Mouse (Mus musculus): ENCODE data around the gene Gm5039.
"Not testable (repeated sequence)": the region's sequence is repeated elsewhere in the genome, so short reads cannot be mapped to it uniquely, and the experiment has no call there.

- TF ChIP-seq CTCF (IDR thresholded peaks at IDR 0.05); POLR2A (IDR thresholded peaks at IDR 0.05; ENCODE audit: insufficient read depth, low read depth, low read length); EP300 (IDR thresholded peaks at IDR 0.05; ENCODE audit: insufficient read depth, low read depth, low read length): not testable (repeated sequence)
These were observed at the start of gene Gm5039 for GRCm38 (mm10) chr12:88323926-88324325.

Measured in heart, adult 2 months (tissue).